Mouse (Mus musculus) stomach, postnatal 0 days (tissue): ENCODE data around the gene Itih1. TPM values are rescaled to one million over a fixed set of nuclear protein-coding genes. Genes with fewer than 3 reads are reported as not detected.

Experiments
- ATAC-seq: fragments of 200-750 bp; cut with Nextera tagmentation; 2 replicates; pipeline ENCODE4 v1.8.0; 2017; ENCODE audit not compliant: low FRiP score, low TSS enrichment
- DNase-seq: peaks from one replicate; pipeline ENCODE4 v3.0.0-alpha.2; 2016; ENCODE audit warnings: low spot score
- H3K27ac ChIP-seq: fragments of 300-500 bp; sonication (generic); replicated peaks from 2 replicates; pipeline ENCODE4 v1.5.1; 2014; ENCODE audit warnings: mild to moderate bottlenecking, control low read depth
- H3K27me3 ChIP-seq: fragments of 300-500 bp; sonication (generic); 2 replicates; pipeline ENCODE4 v1.6.1; 2014; ENCODE audit warnings: low read length; ENCODE audit not compliant: control insufficient read depth, insufficient read depth
- H3K36me3 ChIP-seq: fragments of 300-500 bp; sonication (generic); 2 replicates; pipeline ENCODE4 v1.6.1; 2014; ENCODE audit warnings: low read length, mixed read lengths; ENCODE audit not compliant: control insufficient read depth, insufficient read depth
- H3K4me1 ChIP-seq: fragments of 300-500 bp; sonication (generic); replicated peaks from 2 replicates; pipeline ENCODE4 v1.6.1; 2014; ENCODE audit warnings: antibody characterized with exemption; ENCODE audit not compliant: control insufficient read depth, insufficient read depth
- H3K4me2 ChIP-seq: fragments of 300-500 bp; sonication (generic); replicated peaks from 2 replicates; pipeline ENCODE4 v1.6.1; 2014; ENCODE audit warnings: low read depth, mild to moderate bottlenecking, control low read depth, moderate library complexity
- H3K4me3 ChIP-seq: fragments of 300-500 bp; sonication (generic); 2 replicates; pipeline ENCODE4 v1.5.1; 2014; ENCODE audit warnings: low read depth, low read length, control low read depth
- H3K9ac ChIP-seq: fragments of 300-500 bp; sonication (generic); 2 replicates; pipeline ENCODE4 v1.6.1; 2014; ENCODE audit warnings: mild to moderate bottlenecking, low read length, control low read depth, mixed read lengths
- H3K9me3 ChIP-seq: fragments of 300-500 bp; sonication (generic); 2 replicates; pipeline ENCODE4 v1.6.1; 2016; ENCODE audit warnings: low read length; ENCODE audit not compliant: control insufficient read depth
- CTCF ChIP-seq: IDR thresholded peaks from 2 replicates; pipeline ENCODE4 v1.5.1; 2016; ENCODE audit warnings: antibody characterized with exemption, low read depth, mild to moderate bottlenecking, moderate library complexity
- EP300 ChIP-seq: optimal IDR thresholded peaks from 2 replicates; pipeline ENCODE3; 2016; ENCODE audit warnings: antibody characterized with exemption
- WGBS: fragments of 180-500 bp; shearing (Covaris S2); extraction: QIAGEN DNeasy Blood & Tissue Kit; methylation state at CpG from one replicate; pipeline ENCODE4 v1.1.7; 2014; 5-methylcytosine and 5-hydroxymethylcytosine counted together
- polyA plus RNA-seq: library from polyadenylated mRNA; unstranded; fragments of >200 nt; fragmentation: Nextera tagmentation; extraction: Ambion mirVana; gene quantifications from 2 replicates; pipeline ENCODE4 v1.2.1, GENCODE M21; 2015

The Itih1 gene
- polyA plus RNA-seq, 1 experiment from 2014 or later = 0.21 TPM

GRCm38 (mm10) chr14:30951154-30951825, 8.2 kb upstream of the Itih1 start, which contains the start of gene Nek4:
Gene Nek4 (plus strand): TSS chr14:30951377.
- WGBS = under 1% methylated on average over 57 of the region's 57 CpGs
- H3K9ac ChIP-seq = peak within 1 kb of the TSS; percentile 73
- peak within 1 kb of the TSS; percentile 86 for H3K4me2 ChIP-seq
- no peaks in the 10 kb centered on the region for H3K27me3 ChIP-seq
- H3K4me1 ChIP-seq = no peaks in the 10 kb centered on the region; the same call in 1 of the 2 replicates
- peak within 1 kb of the TSS; percentile 71 for H3K27ac ChIP-seq
- ATAC-seq (peak; percentile 99), DNase-seq (peak; percentile 96)
- no peaks in the 10 kb centered on the region for H3K9me3 ChIP-seq
- no peaks in the 10 kb centered on the region for H3K36me3 ChIP-seq
- TF ChIP-seq CTCF = peak; percentile 49
- no peak for TF ChIP-seq EP300
- H3K4me3 ChIP-seq = peak within 1 kb of the TSS; percentile 75

- Histone ChIP-seq H3K4me2 (no peak overlapping the region), H3K4me1 (no peaks in the 10 kb centered on the region; the same call in 1 of the 2 replicates), H3K27me3 (no peaks in the 10 kb centered on the region), H3K9ac (no peak overlapping the region), H3K4me3 (no peak overlapping the region), H3K36me3 (no peaks in the 10 kb centered on the region), H3K27ac (no peak overlapping the region), H3K9me3 (no peaks in the 10 kb centered on the region)
- DNase-seq (no peak), ATAC-seq (no peak)
- WGBS = 78% methylated on average over 10 of the region's 10 CpGs
- TF ChIP-seq EP300 (no peak), CTCF (no peak)
Observed at GRCm38 (mm10) chr14:30949986-30950385, 6.9 kb upstream of the Itih1 start.

- no peaks in the 10 kb centered on the region for H3K27me3 ChIP-seq
- no peak overlapping the region for H3K9ac ChIP-seq
- TF ChIP-seq CTCF = no peak
- peak overlapping the region; percentile 41; the same call in 1 of the 2 replicates for H3K27ac ChIP-seq
- no peaks in the 10 kb centered on the region for H3K9me3 ChIP-seq
- no peaks in the 10 kb centered on the region for H3K36me3 ChIP-seq
- 80% methylated on average over 2 of the region's 2 CpGs for WGBS
- ATAC-seq = no peak
- DNase-seq = no peak
- no peak overlapping the region for H3K4me2 ChIP-seq
- 0 out of 2 replicates have a peak, but pooled peaks cover 4% of the 10 kb centered on the region for H3K4me1 ChIP-seq
- H3K4me3 ChIP-seq = no peak overlapping the region
Observed at GRCm38 (mm10) chr14:30944745-30945144, 1.7 kb upstream of the Itih1 start.

- no peak overlapping the region for H3K4me3 ChIP-seq
- ATAC-seq (peak; percentile 62; the same call in 1 of the 2 replicates), DNase-seq (peak; percentile 73)
- peak overlapping the region; percentile 41; the same call in 1 of the 2 replicates for H3K27ac ChIP-seq
- TF ChIP-seq EP300 (no peak), CTCF (peak; percentile 87)
- H3K9ac ChIP-seq = no peak overlapping the region
- no peak overlapping the region for H3K4me2 ChIP-seq
- H3K27me3 ChIP-seq = no peaks in the 10 kb centered on the region
- 0 out of 2 replicates have a peak, but pooled peaks cover 4% of the 10 kb centered on the region for H3K4me1 ChIP-seq
- no peaks in the 10 kb centered on the region for H3K9me3 ChIP-seq
- 51% methylated on average over 11 of the region's 11 CpGs for WGBS
- no peaks in the 10 kb centered on the region for H3K36me3 ChIP-seq
Observed at GRCm38 (mm10) chr14:30943860-30944674, 978 bp upstream of the Itih1 start.

- H3K36me3 ChIP-seq = no peaks in the 10 kb centered on the region
- H3K9me3 ChIP-seq = no peaks in the 10 kb centered on the region
- TF ChIP-seq CTCF (no peak), EP300 (no peak)
- no peak overlapping the region for H3K4me2 ChIP-seq
- WGBS = 85% methylated on average over 4 of the region's 4 CpGs
- H3K9ac ChIP-seq = no peak overlapping the region
- no peak overlapping the region for H3K4me3 ChIP-seq
- H3K27me3 ChIP-seq = no peaks in the 10 kb centered on the region
- H3K4me1 ChIP-seq = 0 out of 2 replicates have a peak, but pooled peaks cover 4% of the 10 kb centered on the region
- ATAC-seq (no peak), DNase-seq (no peak)
- no peak overlapping the region for H3K27ac ChIP-seq
Observed at GRCm38 (mm10) chr14:30942254-30942653, 835 bp downstream of the Itih1 start.

- TF ChIP-seq CTCF (no peak), EP300 (no peak)
- Histone ChIP-seq H3K27ac (no peak overlapping the region), H3K9me3 (no peaks in the 10 kb centered on the region), H3K36me3 (no peaks in the 10 kb centered on the region), H3K9ac (no peak overlapping the region), H3K4me1 (no peaks in the 10 kb centered on the region), H3K27me3 (no peaks in the 10 kb centered on the region), H3K4me3 (no peak overlapping the region), H3K4me2 (no peak overlapping the region)
- DNase-seq = no peak
- 80% methylated on average over 9 of the region's 9 CpGs for WGBS
- ATAC-seq = no peak
Observed at GRCm38 (mm10) chr14:30933351-30933750, 9.7 kb downstream of the Itih1 start.
